Mouse (Mus musculus): ENCODE measurements around the gene Cdk19. TPM values are rescaled to one million over a fixed set of nuclear protein-coding genes. Genes with fewer than 3 reads are reported as not detected.

Cdk19 gene
- total and polyA plus RNA-seq, 3 experiments: 2.8 to 8.2 TPM; not detected in 1

- H3K4me1 ChIP-seq (ENCODE audit: control insufficient read depth in 1 of 2, insufficient read depth in 2 of 2, low read length in 2 of 2): peaks cover 0 to 5% of the 10 kb centered on the region in 2 experiments; a peak in 1 of 4 replicates
- H3K27me3 ChIP-seq (ENCODE audit: control insufficient read depth in 1 of 2, insufficient read depth in 2 of 2, low read length in 2 of 2): no peaks in the 10 kb centered on the region
- peaks cover 0 to 7% of the 10 kb centered on the region in 2 experiments; a peak in 2 of 4 replicates for H3K36me3 ChIP-seq (ENCODE audit: control insufficient read depth in 1 of 2, insufficient read depth in 2 of 2, low read length in 2 of 2)
- TF ChIP-seq MAZ (IDR thresholded peaks at IDR 0.05; ENCODE audit: low read depth, low read length) (peak; percentile 84), NELFE (IDR thresholded peaks at IDR 0.05; ENCODE audit: low read depth, low read length) (peak; percentile 41; the same call in 1 of the 2 replicates), RCOR1 (IDR thresholded peaks at IDR 0.05; ENCODE audit: low read depth, low read length) (no peak), ZNF384 (IDR thresholded peaks at IDR 0.05; ENCODE audit: low read depth, low read length) (peak; percentile 89), GATA1 (IDR thresholded peaks at IDR 0.05; ENCODE audit: low read depth, low read length) (peak; percentile 70; the same call in 1 of the 2 replicates), UBTF (IDR thresholded peaks at IDR 0.05; ENCODE audit: borderline replicate concordance, insufficient read depth, low read depth, low read length) (no peak), MYB (IDR thresholded peaks at IDR 0.05; ENCODE audit: low read depth, low read length) (no peak), USF2 (IDR thresholded peaks at IDR 0.05; ENCODE audit: borderline replicate concordance in 1 of 2, insufficient read depth in 1 of 2, low read depth in 1 of 2, low read length in 2 of 2) (0 out of 4 replicates have a peak, but pooled peaks of 1 of the 2 experiments have one; percentile 26), POLR2A (IDR thresholded peaks at IDR 0.05; ENCODE audit: control insufficient read depth in 1 of 2, insufficient read depth in 1 of 2, low read depth in 1 of 2, low read length in 2 of 2, poor library complexity in 1 of 2) (peak in 1 of 2 experiments; percentile 42; a peak in 2 of 4 replicates), SIN3A (IDR thresholded peaks at IDR 0.05; ENCODE audit: low read length) (peak; percentile 87), MXI1 (IDR thresholded peaks at IDR 0.05; ENCODE audit: low read depth, low read length) (peak; percentile 87), BHLHE40 (IDR thresholded peaks at IDR 0.05; ENCODE audit: borderline replicate concordance, low read depth, low read length) (0 out of 2 replicates have a peak, but pooled peaks have one; percentile 13), MYC (IDR thresholded peaks at IDR 0.05; ENCODE audit: low read depth, low read length) (peak; percentile 35; the same call in 1 of the 2 replicates), JUND (IDR thresholded peaks at IDR 0.05; ENCODE audit: low read depth, low read length) (no peak), SMC3 (IDR thresholded peaks at IDR 0.05; ENCODE audit: low read depth, low read length) (no peak), NRF1 (IDR thresholded peaks at IDR 0.05; ENCODE audit: insufficient read depth, low read depth, low read length, poor library complexity, severe bottlenecking) (peak; percentile 22; the same call in 1 of the 2 replicates), TCF12 (IDR thresholded peaks at IDR 0.05; ENCODE audit: low read depth, low read length) (peak; percentile 36; the same call in 1 of the 2 replicates), POLR2AphosphoS5 (IDR thresholded peaks at IDR 0.05; ENCODE audit: borderline replicate concordance, low read depth, low read length) (no peak), MAX (IDR thresholded peaks at IDR 0.05; ENCODE audit: low read length) (peak; percentile 72), HCFC1 (IDR thresholded peaks at IDR 0.05; ENCODE audit: low read depth, low read length) (0 out of 2 replicates have a peak, but pooled peaks have one; percentile 31), TBP (IDR thresholded peaks at IDR 0.05; ENCODE audit: low read depth, low read length) (peak; percentile 54), ZMIZ1 (IDR thresholded peaks at IDR 0.05; ENCODE audit: low read depth, low read length) (no peak), CHD2 (IDR thresholded peaks at IDR 0.05; ENCODE audit: low read length) (no peak), USF1 (IDR thresholded peaks at IDR 0.05; ENCODE audit: low read depth, low read length) (peak; percentile 85), ETS1 (IDR thresholded peaks at IDR 0.05; ENCODE audit: low read depth, low read length) (peak; percentile 73), EP300 (IDR thresholded peaks at IDR 0.05; ENCODE audit: low read depth in 1 of 2, low read length in 2 of 2) (peak; percentile 24 to 31; a peak in 2 of 4 replicates)
- peak; percentile 98 for DNase-seq (ENCODE audit: low read depth, low spot score)
- H3K4me3 ChIP-seq (ENCODE audit: control insufficient read depth in 1 of 2, insufficient read depth in 1 of 2, low read depth in 2 of 2, low read length in 2 of 2): peak overlapping the region; percentile 44 to 55
- peak overlapping the region; percentile 56 for H3K9ac ChIP-seq (ENCODE audit: control insufficient read depth, low read depth, low read length, poor library complexity, severe bottlenecking)
- H3K27ac ChIP-seq (ENCODE audit: control insufficient read depth, low read depth, low read length): peak overlapping the region; percentile 92
- H3K79me2 ChIP-seq (ENCODE audit: control insufficient read depth, insufficient read depth, low read length, poor library complexity): no peaks in the 10 kb centered on the region
- H3K9me3 ChIP-seq (replicated peaks; ENCODE audit: insufficient read depth, low read length): no peaks in the 10 kb centered on the region
Observed at GRCm38 (mm10) chr10:40309884-40310635, 29.3 kb upstream of the Cdk19 start.
